Mouse (Mus musculus): ENCODE measurements around the gene Sdf2. TPM values are rescaled to one million over a fixed set of nuclear protein-coding genes. Genes with fewer than 3 reads are reported as not detected.
"Not testable (repeated sequence)": the region's sequence is repeated elsewhere in the genome, so short reads cannot be mapped to it uniquely, and the experiment has no call there.

Gene Sdf2
- total and polyA plus RNA-seq, 3 experiments = 68.1 to 81.4 TPM; not detected in 1

DNA sequence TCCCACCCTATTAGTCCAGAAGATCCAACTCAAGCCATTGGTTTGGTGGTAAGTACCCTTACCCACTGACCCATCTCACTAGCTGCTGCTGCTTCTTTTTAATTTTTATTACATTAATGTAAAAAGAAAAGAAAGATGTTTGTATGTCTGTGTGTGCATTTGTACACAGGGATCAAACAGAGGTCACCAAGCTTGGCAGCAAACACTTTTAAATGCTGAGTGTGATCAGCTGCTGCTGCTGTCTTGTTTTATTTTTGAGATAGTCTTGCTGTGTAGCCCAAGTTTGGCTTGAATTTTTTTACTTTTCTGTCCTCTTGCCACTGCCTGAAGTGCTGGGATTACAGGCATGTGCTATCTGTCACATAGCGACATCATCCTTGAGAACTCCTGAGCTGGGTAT, 30.1 kb downstream of the Sdf2 start:
- no peak overlapping the region for H3K27ac ChIP-seq (ENCODE audit: control insufficient read depth, low read depth, low read length)
- no peak overlapping the region for H3K9ac ChIP-seq (ENCODE audit: control insufficient read depth, low read depth, low read length, poor library complexity, severe bottlenecking)
- H3K9me3 ChIP-seq (replicated peaks; ENCODE audit: insufficient read depth, low read length) = no peaks in the 10 kb centered on the region
- no peaks in the 10 kb centered on the region for H3K27me3 ChIP-seq (ENCODE audit: control insufficient read depth in 1 of 2, insufficient read depth in 2 of 2, low read length in 2 of 2)
- no peak overlapping the region for H3K4me3 ChIP-seq (ENCODE audit: control insufficient read depth in 1 of 2, insufficient read depth in 1 of 2, low read depth in 2 of 2, low read length in 2 of 2)
- peaks cover 0 to 34% of the 10 kb centered on the region in 2 experiments; a peak in 2 of 4 replicates for H3K36me3 ChIP-seq (ENCODE audit: control insufficient read depth in 1 of 2, insufficient read depth in 2 of 2, low read length in 2 of 2)
- TF ChIP-seq POLR2A (IDR thresholded peaks at IDR 0.05; ENCODE audit: control insufficient read depth in 1 of 2, insufficient read depth in 1 of 2, low read depth in 1 of 2, low read length in 2 of 2, poor library complexity in 1 of 2) (no peak), MYB (IDR thresholded peaks at IDR 0.05; ENCODE audit: low read depth, low read length) (no peak), MYC (IDR thresholded peaks at IDR 0.05; ENCODE audit: low read depth, low read length) (no peak), ETS1 (IDR thresholded peaks at IDR 0.05; ENCODE audit: low read depth, low read length) (no peak), CTCF (IDR thresholded peaks at IDR 0.05 in 2 of 3, conservative IDR thresholded peaks at IDR 0.05 in 1 of 3; ENCODE audit: control insufficient read depth in 1 of 3, insufficient read depth in 1 of 3, low read depth in 2 of 3, low read length in 3 of 3, poor library complexity in 1 of 3, severe bottlenecking in 1 of 3) (no peak), MEF2A (IDR thresholded peaks at IDR 0.05; ENCODE audit: extremely low read depth, insufficient replicate concordance, low read depth, low read length, poor library complexity, severe bottlenecking) (no peak), KAT2A (conservative IDR thresholded peaks at IDR 0.05; ENCODE audit: low read depth, low read length) (no peak), ELF1 (IDR thresholded peaks at IDR 0.05; ENCODE audit: low read depth, low read length) (no peak), CHD1 (IDR thresholded peaks at IDR 0.05; ENCODE audit: low read depth, low read length) (no peak), TAL1 (IDR thresholded peaks at IDR 0.05; ENCODE audit: low read length) (no peak), NRF1 (IDR thresholded peaks at IDR 0.05; ENCODE audit: insufficient read depth, low read depth, low read length, poor library complexity, severe bottlenecking) (no peak), SIN3A (IDR thresholded peaks at IDR 0.05; ENCODE audit: low read length) (no peak), RCOR1 (IDR thresholded peaks at IDR 0.05; ENCODE audit: low read depth, low read length) (no peak), USF2 (IDR thresholded peaks at IDR 0.05; ENCODE audit: borderline replicate concordance in 1 of 2, insufficient read depth in 1 of 2, low read depth in 1 of 2, low read length in 2 of 2) (no peak), MXI1 (IDR thresholded peaks at IDR 0.05; ENCODE audit: low read depth, low read length) (no peak)
- H3K4me1 ChIP-seq (ENCODE audit: control insufficient read depth in 1 of 2, insufficient read depth in 2 of 2, low read length in 2 of 2) = 0 out of 4 replicates have a peak, but pooled peaks cover 0 to 2% of the 10 kb centered on the region in 2 experiments
- no peak for DNase-seq (ENCODE audit: low read depth, low spot score)
- no peaks in the 10 kb centered on the region for H3K79me2 ChIP-seq (ENCODE audit: control insufficient read depth, insufficient read depth, low read length, poor library complexity)

DNA sequence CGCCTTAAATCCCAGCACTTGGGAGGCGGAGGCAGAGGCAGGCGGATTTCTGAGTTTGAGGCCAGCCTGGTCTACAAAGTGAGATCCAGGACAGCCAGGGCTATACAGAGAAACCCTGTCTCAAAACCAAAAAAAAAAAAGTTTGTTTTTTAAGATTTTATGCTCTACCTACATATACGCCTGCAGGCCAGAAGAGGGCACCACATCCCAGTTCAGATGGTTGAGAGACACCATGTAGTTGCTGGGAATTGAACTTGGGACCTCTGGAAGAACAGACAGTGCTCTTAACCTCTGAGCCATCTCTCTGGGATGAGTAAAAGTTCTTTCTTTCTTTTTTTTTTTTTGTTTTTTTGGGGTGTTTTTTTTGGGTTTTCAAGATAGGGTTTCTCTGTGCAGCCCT, 30.6 kb downstream of the Sdf2 start:
- H3K27me3 ChIP-seq (ENCODE audit: control insufficient read depth in 1 of 2, insufficient read depth in 2 of 2, low read length in 2 of 2); H3K9ac ChIP-seq (ENCODE audit: control insufficient read depth, low read depth, low read length, poor library complexity, severe bottlenecking); H3K27ac ChIP-seq (ENCODE audit: control insufficient read depth, low read depth, low read length); H3K4me3 ChIP-seq (ENCODE audit: control insufficient read depth in 1 of 2, insufficient read depth in 1 of 2, low read depth in 2 of 2, low read length in 2 of 2); H3K9me3 ChIP-seq (replicated peaks; ENCODE audit: insufficient read depth, low read length); H3K79me2 ChIP-seq (ENCODE audit: control insufficient read depth, insufficient read depth, low read length, poor library complexity); H3K4me1 ChIP-seq (ENCODE audit: control insufficient read depth in 1 of 2, insufficient read depth in 2 of 2, low read length in 2 of 2): not testable (repeated sequence)
- peak; percentile 77 for DNase-seq (ENCODE audit: low read depth, low spot score)
- TF ChIP-seq SMC3 (IDR thresholded peaks at IDR 0.05; ENCODE audit: low read depth, low read length) (peak; percentile 41), ZNF384 (IDR thresholded peaks at IDR 0.05; ENCODE audit: low read depth, low read length) (peak; percentile 90), CTCF (IDR thresholded peaks at IDR 0.05 in 2 of 3, conservative IDR thresholded peaks at IDR 0.05 in 1 of 3; ENCODE audit: control insufficient read depth in 1 of 3, insufficient read depth in 1 of 3, low read depth in 2 of 3, low read length in 3 of 3, poor library complexity in 1 of 3, severe bottlenecking in 1 of 3) (peak; percentile 42 to 64 (median 61)), RAD21 (IDR thresholded peaks at IDR 0.05; ENCODE audit: low read depth, low read length) (peak; percentile 41)
- peaks cover 0 to 36% of the 10 kb centered on the region in 2 experiments; a peak in 2 of 4 replicates for H3K36me3 ChIP-seq (ENCODE audit: control insufficient read depth in 1 of 2, insufficient read depth in 2 of 2, low read length in 2 of 2)
